Mouse (Mus musculus) ZHBTc4 (cell line): Measurements from ENCODE around the gene Cdk9.

ENCODE experiments used
- DNase-seq: peaks from one replicate; pipeline ENCODE4 v3.0.0-alpha.2; 2011; ENCODE audit warnings: low read depth, low spot score

The Cdk9 gene

DNA sequence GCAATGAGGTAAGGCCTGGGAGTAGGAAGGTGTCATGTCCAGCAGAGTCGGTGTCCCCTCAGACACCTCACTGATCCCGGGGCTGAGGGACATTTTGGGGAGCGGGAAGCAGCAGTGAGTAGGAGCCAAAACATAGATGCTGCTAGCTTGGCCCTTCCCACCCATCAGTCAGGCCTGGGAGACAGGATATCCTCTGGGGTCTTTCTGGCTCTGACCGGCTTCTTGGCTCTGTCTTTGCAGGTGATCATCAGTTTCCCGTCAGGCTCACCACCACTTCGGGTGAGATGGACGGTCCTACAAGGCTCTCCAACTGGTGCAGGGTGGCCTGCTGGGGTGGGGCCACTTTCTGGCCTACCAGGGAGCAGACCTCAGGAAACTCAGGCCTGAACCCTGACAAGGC, 35.2 kb downstream of the Cdk9 start:
- no peak for DNase-seq

DNA sequence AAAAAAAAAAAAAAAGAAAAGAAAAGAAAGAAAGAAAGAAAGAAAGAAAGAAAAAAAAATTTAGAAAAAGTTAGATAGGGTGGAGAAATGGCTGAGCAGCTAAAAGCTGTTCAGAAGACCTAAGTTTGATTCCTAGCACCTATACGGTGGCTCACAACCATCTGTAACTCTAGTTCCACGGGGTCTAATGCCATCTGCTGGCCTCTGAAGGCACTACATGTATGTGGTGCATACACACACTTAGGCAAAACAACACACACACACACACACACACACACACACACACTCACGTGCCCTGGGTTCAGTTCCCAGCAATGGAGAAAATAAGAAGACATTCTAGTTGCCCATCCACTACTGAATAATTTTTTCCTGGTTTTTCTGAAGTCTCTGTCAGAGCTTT, 36.1 kb downstream of the Cdk9 start:
- peak; percentile 57 for DNase-seq

DNA sequence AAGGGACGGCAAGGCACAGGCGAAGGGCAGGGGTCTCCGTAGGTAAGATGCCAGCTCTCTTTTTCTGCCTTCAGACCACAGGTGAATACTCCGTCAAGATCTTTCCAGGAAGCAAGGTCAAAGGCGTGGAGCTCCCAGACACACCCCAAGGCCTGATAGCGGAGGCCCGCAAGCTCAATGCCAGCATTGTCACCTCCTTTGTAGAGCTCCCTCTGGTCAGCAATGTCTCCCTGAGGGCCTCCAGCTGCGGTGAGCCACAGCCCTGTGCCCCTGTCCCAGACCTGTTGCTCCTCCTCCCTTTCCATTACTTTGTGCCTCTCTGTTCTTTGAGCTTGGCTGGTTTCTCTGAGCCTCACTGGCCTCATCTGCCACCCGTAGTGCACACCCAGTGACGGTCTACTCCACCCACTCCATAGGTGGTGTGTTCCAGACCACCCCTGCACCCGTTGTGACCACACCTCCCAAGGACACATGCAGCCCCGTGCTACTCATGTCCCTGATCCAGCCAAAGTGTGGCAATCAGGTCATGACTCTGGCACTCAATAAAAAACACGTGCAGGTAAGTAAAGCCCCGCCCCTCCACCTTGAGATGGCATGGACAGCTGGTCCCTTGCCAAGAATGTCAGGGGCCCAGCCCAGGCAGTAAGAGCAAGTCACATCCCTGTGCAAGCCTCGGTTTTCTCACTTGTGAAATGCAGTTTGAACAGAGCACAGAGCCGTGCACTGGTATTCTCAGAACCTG, 39.5 kb downstream of the Cdk9 start:
- DNase-seq, result peak; percentile 45

DNA sequence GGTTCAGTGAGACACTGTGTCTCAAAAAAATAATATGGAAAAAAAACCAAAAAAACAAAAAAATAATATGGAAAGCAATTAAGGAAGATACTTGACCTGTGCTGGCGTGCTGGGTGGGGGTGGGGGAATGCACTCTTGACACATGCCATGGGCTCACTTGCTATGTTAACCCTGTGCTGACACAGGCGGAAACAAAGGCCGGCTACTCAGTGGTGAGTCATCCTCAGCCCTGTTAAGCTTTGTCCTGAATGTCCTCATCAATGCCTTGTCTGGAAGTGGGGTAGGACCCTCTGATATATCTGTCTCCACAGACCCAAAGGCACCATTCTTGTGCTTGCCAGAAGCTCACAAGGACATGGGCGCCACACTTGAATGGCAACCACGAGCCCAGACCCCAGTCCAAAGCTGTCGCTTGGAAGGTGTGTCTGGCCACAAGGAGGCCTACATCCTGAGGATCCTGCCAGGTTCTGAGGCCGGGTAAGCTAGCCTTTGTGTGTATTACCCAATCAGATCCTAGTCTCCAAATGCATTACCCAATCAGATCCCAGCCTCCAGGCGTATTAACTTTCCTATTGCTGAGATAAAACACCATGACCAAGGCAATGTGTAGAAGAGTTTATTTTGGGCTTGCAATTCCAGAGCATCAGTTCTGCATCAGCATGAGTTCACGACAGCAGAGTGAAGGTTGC, 40.8 kb downstream of the Cdk9 start:
- peak; percentile 43 for DNase-seq

DNA sequence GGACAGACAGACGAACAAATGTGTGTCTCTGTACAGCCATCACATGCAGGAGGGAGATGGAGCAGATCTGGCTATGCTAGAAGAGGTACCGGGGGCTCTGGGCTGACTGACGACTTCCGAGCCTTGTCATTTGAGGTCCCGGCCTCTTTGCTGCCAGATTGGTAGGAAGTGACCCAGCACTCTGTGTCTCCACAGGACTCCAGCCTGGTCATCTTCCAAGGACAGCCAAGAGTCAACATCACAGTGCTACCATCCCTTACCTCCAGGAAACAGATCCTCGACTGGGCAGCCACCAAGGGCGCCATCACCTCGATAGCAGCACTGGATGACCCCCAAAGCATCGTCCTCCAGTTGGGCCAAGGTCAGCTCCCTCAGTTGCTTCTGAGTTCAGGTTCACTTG, 41.7 kb downstream of the Cdk9 start:
- no peak for DNase-seq

DNA sequence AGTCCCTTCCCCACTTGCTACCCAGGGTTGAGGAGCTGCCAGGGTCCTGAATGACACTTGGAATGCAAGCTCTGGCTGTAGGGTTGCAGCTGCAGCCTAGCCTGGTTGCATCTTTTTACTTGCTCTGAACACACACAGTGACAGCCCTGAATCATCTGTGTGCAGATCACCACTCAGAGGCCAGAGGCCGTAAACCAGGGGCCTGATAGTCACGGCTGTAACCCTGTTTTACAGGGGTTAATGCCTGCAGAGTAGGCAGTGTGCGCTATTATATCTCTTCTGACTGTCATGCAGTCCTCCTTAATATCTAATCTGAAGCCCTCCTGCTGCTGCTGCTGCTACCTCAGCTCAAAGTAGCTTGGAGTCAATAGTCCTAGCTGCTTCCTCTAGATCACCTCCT, 43.0 kb downstream of the Cdk9 start:
- no peak for DNase-seq

DNA sequence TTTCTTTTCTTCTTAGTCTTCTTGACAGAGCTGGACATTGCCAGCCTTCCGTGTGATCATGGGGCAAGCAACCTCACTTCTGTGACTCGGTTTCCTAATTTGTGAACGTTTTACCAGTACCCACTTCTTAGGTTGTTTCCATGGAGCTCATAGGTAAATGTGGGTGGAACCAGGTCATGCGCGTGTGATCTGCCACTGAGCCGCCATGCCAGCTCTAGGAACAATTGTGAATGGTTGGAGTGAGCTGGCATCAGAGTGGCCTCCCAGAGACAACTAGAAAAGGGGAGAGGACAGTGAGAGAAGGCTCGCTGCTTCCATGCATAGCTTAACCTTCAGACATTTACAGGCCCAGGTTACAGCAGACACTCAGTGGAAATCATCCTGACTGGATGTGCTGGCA, 44.7 kb downstream of the Cdk9 start:
- no peak for DNase-seq

DNA sequence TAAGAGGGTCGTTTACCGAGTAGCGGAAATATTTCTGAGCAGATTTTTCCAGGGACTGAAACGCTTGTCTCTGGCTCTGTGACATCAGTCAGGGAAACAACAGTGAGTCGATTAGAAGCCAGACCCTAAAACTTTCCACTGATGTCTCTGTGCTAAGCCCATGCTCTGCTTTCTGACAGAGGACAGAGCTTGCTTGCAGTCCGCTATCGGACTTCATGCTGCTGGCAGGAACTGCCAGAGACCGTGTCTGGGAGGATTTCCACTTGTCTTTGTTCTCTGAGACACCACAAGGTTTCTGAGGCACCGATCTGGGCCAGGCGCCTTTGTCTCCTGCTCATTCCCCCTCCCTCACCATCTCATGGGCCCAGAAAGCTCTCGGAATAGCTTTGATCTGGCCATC, 45.1 kb downstream of the Cdk9 start:
- DNase-seq, result peak; percentile 49

DNA sequence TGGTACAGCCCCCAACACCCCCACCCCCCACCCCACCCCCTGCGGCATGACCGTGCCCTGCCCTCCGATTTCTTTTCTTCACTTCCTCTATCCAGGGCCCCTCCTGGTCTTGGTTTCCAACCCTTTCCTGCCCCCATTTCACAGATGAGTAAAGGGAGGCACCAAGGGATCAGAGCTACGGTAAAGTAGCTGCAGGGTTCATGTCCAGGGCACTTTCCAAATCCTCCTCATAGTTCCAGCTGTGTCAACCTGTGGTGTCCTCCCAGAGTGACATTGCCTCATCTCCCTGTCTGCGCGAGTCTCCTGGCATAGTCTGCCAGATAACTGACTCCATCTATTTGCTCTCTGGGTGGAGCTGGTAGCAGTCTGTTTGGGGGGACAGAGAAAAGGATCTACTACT, 47.0 kb downstream of the Cdk9 start:
- DNase-seq, result no peak

DNA sequence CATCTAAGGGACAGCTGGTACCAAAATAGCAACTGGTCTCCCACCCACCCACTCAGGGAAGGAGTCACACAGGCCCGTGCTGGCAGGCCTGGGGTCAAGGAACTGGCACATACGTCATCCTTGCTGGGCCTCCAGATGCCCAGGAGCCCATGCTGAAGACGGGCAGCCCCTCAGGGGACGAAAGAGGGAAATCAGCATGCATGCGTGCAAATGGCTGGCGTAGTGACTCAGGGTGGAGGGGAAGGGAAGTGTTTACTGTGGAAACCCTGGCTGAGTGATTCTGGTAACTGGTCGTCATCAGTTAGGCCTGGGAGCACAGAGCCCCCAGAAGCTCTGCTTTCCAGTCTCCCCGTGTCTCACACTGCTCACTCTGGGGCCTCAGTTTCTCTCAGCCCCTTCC, 47.5 kb downstream of the Cdk9 start:
- DNase-seq, result no peak

DNA sequence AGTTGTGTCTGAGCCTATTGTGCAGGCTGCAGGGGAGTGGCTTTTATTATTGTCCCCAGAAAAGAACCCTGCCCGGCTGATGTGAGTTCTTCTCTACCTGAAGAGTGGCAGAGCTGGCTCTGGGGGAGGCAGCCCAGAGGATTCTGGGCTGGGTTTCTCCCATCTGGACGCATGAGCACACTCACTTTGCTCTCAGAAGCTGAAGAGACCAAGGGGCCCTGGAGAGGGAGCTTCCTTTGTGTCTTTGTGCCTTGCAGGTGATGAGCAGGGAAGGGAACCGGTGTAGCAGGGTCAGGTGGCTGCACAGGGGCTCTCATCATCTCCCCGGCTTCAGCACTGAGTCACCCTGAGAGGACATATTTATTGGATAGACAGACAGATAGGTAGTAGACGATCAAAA, 50.6 kb downstream of the Cdk9 start:
- no peak for DNase-seq

DNA sequence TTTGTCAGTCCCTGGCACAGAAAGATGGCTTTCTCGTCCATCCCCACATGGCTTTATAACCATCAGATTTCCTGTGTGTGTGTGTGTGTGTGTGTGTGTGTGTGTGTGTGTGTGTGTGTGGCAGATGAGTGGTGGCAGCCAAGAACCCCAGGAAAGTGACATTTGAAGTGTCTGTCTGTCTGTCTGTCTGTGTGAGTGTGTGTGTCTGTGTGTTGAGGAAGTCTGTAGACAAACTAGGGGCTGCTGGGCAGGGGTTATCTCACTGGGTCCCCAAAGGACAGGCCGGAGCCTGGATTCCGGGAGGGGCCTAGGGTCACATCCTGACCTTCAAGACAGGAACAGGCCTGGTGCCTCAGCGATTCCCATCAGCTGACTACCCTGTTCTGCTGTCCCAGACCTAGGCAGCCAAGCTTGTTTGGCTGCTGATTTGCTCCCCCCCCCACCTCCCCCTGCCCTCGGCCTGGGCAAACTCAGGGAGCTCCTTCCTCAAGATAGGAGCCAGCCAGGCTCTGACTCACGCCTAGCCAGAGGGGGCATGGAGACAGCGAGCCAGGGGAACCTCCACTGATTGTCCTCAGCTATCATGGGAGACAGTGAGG, 51.3 kb downstream of the Cdk9 start:
- DNase-seq, result peak; percentile 37

DNA sequence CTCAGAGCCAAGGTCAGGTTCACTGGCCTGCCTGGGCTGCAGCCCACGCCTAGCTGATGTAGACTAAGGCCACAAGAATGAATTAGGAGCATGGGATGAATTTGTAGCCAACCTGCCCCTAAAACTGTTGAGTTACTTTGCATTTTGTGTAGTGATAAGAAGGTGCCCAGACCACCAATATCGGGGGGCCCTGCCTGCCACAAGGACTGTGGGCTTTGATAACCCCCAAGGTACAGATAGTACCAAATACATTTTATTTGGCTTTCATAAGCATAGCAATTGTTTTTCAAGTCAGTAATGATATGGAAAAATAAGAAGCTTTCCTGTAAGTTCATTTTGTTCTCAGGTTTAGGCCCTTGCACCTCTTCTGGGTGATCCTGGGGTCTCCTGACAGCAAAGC, 54.0 kb downstream of the Cdk9 start:
- DNase-seq, result no peak

DNA sequence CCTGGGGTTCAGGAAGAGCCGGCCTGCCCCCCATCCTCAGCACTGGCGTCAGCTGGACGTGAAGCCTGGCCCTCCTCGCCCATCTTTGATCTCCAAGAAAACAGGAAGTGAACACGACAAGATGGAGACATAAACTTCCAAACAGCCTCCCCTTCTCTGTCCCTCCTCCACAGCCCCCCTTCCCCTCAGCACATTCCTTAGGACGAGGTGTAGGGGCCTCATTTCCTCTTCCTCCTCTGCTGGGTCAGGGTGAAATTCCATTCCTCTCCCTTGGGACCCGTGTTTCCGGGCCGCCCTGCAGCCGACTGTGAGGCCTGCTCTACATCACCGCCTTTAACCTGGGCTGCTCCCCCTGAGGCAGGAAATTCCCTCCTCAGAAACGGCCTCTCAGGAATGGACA, 57.0 kb downstream of the Cdk9 start:
- DNase-seq, result peak; percentile 68
